ENCODE assay signal across 8 mouse cellular contexts in genomic region chr2:30723059-30723587, GRCm38 (mm10).
DNase-seq lines count a peak whose midpoint lies in the region; ATAC-seq and TF ChIP-seq lines count a peak whose summit lies in the region.

No protein-coding gene starts in this region.

- no peak for ATAC-seq in embryonic facial prominence, embryonic 11.5 days (replicated peaks; ENCODE audit: insufficient number of reproducible peaks, low FRiP score, low TSS enrichment, low read depth)
- no peak for ATAC-seq in hindbrain, embryonic 13.5 days (ENCODE audit: low FRiP score)
- ATAC-seq in midbrain, embryonic 13.5 days = no peak

- H3K9me3 ChIP-seq in embryonic facial prominence, embryonic 11.5 days (replicated peaks; ENCODE audit: control insufficient read depth, low read length) = no peaks in the 10 kb centered on the region
- no peaks in the 10 kb centered on the region for H3K9me3 ChIP-seq in hindbrain, embryonic 13.5 days
- H3K9me3 ChIP-seq in midbrain, embryonic 13.5 days = no peaks in the 10 kb centered on the region

- peaks cover 18% of the 10 kb centered on the region for H3K79me2 ChIP-seq in C2C12 (ENCODE audit: control insufficient read depth, insufficient read depth)

- no peaks in the 10 kb centered on the region for H3K27me3 ChIP-seq in C2C12 (ENCODE audit: control insufficient read depth, insufficient read depth, insufficient read length)
- H3K27me3 ChIP-seq in embryonic facial prominence, embryonic 11.5 days (ENCODE audit: control insufficient read depth, insufficient read depth, low read length) = no peaks in the 10 kb centered on the region
- no peaks in the 10 kb centered on the region for H3K27me3 ChIP-seq in hindbrain, embryonic 13.5 days
- H3K27me3 ChIP-seq in midbrain, embryonic 13.5 days = no peaks in the 10 kb centered on the region

- no peak for TF ChIP-seq CTCF in C2C12 (IDR thresholded peaks at IDR 0.05; ENCODE audit: control insufficient read depth, insufficient read depth, insufficient read length)

- no peaks in the 10 kb centered on the region for H3K36me3 ChIP-seq in C2C12 (ENCODE audit: control insufficient read depth, insufficient read depth)
- no peaks in the 10 kb centered on the region for H3K36me3 ChIP-seq in embryonic facial prominence, embryonic 11.5 days (replicated peaks; ENCODE audit: control insufficient read depth, insufficient read depth, low read depth, low read length)
- H3K36me3 ChIP-seq in hindbrain, embryonic 13.5 days = no peaks in the 10 kb centered on the region
- H3K36me3 ChIP-seq in midbrain, embryonic 13.5 days = no peaks in the 10 kb centered on the region

- H3K4me1 ChIP-seq in embryonic facial prominence, embryonic 11.5 days (ENCODE audit: control insufficient read depth, insufficient read depth, low read length) = peaks cover 31% of the 10 kb centered on the region
- H3K4me1 ChIP-seq in hindbrain, embryonic 13.5 days (replicated peaks) = peaks cover 81% of the 10 kb centered on the region
- H3K4me1 ChIP-seq in midbrain, embryonic 13.5 days (replicated peaks) = peaks cover 84% of the 10 kb centered on the region

- H3ac ChIP-seq in C2C12 (ENCODE audit: control insufficient read depth, insufficient read length, low read depth) = no peak overlapping the region

- H3K9ac ChIP-seq in embryonic facial prominence, embryonic 11.5 days (replicated peaks; ENCODE audit: low read length) = peak overlapping the region; percentile 37
- H3K9ac ChIP-seq in hindbrain, embryonic 13.5 days = peak overlapping the region; percentile 76
- H3K9ac ChIP-seq in midbrain, embryonic 13.5 days (replicated peaks) = peak overlapping the region; percentile 69

- H3K4me3 ChIP-seq in C2C12 (ENCODE audit: insufficient read depth, poor library complexity, severe bottlenecking) = no peak overlapping the region
- no peak overlapping the region for H3K4me3 ChIP-seq in embryonic facial prominence, embryonic 11.5 days (ENCODE audit: low read depth, low read length)
- H3K4me3 ChIP-seq in hindbrain, embryonic 13.5 days = no peak overlapping the region
- H3K4me3 ChIP-seq in midbrain, embryonic 13.5 days (replicated peaks) = no peak overlapping the region

- peak overlapping the region; percentile 97 for H3K27ac ChIP-seq in embryonic facial prominence, embryonic 11.5 days (replicated peaks; ENCODE audit: low read depth, low read length)
- H3K27ac ChIP-seq in hindbrain, embryonic 13.5 days = peak overlapping the region; percentile 100
- H3K27ac ChIP-seq in midbrain, embryonic 13.5 days = peak overlapping the region; percentile 100

- peak; percentile 42 for DNase-seq in cerebellum, adult 11-12 months
- DNase-seq in cerebellum, postnatal 4 days (ENCODE audit: low spot score in 2 of 2) = no peak
- peak; percentile 56 for DNase-seq in embryonic facial prominence, embryonic 11.5 days (ENCODE audit: low spot score)
- DNase-seq in spleen, postnatal 4 days (ENCODE audit: low spot score in 2 of 2) = no peak
- DNase-seq in layer of hippocampus, adult 18-20 months (ENCODE audit: low spot score in 2 of 2) = no peak

- H3K79me3 ChIP-seq in C2C12 (ENCODE audit: low read depth) = peaks cover 8% of the 10 kb centered on the region

- WGBS in embryonic facial prominence, embryonic 11.5 days = 13% methylated on average over 10 of the region's 10 CpGs
- WGBS in hindbrain, embryonic 13.5 days = 10% methylated on average over 10 of the region's 10 CpGs
- WGBS in midbrain, embryonic 13.5 days = 5% methylated on average over 10 of the region's 10 CpGs

- H3K4me2 ChIP-seq in embryonic facial prominence, embryonic 11.5 days (ENCODE audit: low read depth, low read length) = no peak overlapping the region
- H3K4me2 ChIP-seq in hindbrain, embryonic 13.5 days = no peak overlapping the region
- no peak overlapping the region; the same call in 1 of the 2 replicates for H3K4me2 ChIP-seq in midbrain, embryonic 13.5 days (replicated peaks)

TF ChIP-seq in C2C12, 6 proteins besides CTCF, POLR2A, EP300 and RAD21:
- TF ChIP-seq FOSL1 (IDR thresholded peaks at IDR 0.05; ENCODE audit: insufficient read depth, low read length, poor library complexity, severe bottlenecking) (peak; percentile 71), MAX (IDR thresholded peaks at IDR 0.05) (no peak)

Comparison
In these comparisons a context has a peak if more than half of its experiments do, and no peak if none do; other contexts are left out.
1. DNase-seq: peak in cerebellum, adult 11-12 months (single experiment) and embryonic facial prominence, embryonic 11.5 days (single experiment); none in cerebellum, postnatal 4 days (0 of 2), spleen, postnatal 4 days (0 of 2) and layer of hippocampus, adult 18-20 months (0 of 2).
2. Peak in every context shown above with its lines, with median percentiles within 50 percentile points of each other: H3K27ac ChIP-seq and H3K9ac ChIP-seq.